ENCODE assay signal across 11 mouse cellular contexts in the genomic region with DNA sequence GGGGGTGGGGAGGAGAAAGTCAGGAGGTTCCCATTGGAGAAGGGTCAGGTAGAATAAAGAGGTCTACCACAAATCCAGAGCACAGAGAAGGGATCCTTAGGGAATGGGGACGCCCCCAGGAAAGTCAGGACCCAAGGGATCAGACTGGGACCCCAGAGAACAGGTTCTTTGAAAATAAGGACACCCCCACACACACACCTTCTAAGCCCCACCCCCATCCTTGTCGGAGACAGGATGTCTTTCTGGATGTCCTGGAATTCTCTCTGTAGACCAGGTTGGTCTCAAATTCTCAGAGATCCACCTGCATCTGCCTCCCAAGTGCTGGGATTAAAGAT. TPM values are rescaled to one million over a fixed set of nuclear protein-coding genes. Genes with fewer than 3 reads are reported as not detected.
DNase-seq lines count a peak whose midpoint lies in the region; ATAC-seq and TF ChIP-seq lines count a peak whose summit lies in the region.
"Had no signal": no experiment of that assay in that cellular context is flagged by ENCODE, and none has a peak within 500 bp of the region (broad histone marks: within the 10 kb centered on the region; RNA-seq: fewer than 3 reads in every experiment).

No protein-coding gene starts in this region.

- no peak for DNase-seq in heart, postnatal 0 days (ENCODE audit: low spot score)
- DNase-seq in heart, postnatal 4 days, result no peak
- no peak for DNase-seq in liver, postnatal 0 days
- DNase-seq in urinary bladder, postnatal 14 days (ENCODE audit: low spot score), result no peak
- DNase-seq in frontal cortex, postnatal 14 days (ENCODE audit: low spot score in 2 of 2), result no peak
- DNase-seq in gastrocnemius, postnatal 36 days, result no peak
- DNase-seq: lung, postnatal 4 days; spleen, adult 18-20 months had no signal

- peak overlapping the region; percentile 64; the same call in 1 of the 2 replicates for H3K9ac ChIP-seq in heart, postnatal 0 days (replicated peaks; ENCODE audit: low read depth, low read length)
- no peak overlapping the region for H3K9ac ChIP-seq in forebrain, embryonic 15.5 days (replicated peaks)
- peak overlapping the region; percentile 92 for H3K9ac ChIP-seq in liver, postnatal 0 days (replicated peaks)

- TF ChIP-seq POLR2A in bone marrow, adult 2 months (IDR thresholded peaks at IDR 0.05; ENCODE audit: borderline replicate concordance, control insufficient read depth, low read depth, low read length), result no peak

- intact Hi-C loops in gastrocnemius, postnatal 36 days (cut with DNase I), result no loop called here

- no peak for TF ChIP-seq EP300 in heart, postnatal 0 days (IDR thresholded peaks at IDR 0.05; ENCODE audit: low read depth)
- no peak for TF ChIP-seq EP300 in liver, postnatal 0 days (IDR thresholded peaks at IDR 0.05; ENCODE audit: low read depth)

- peak overlapping the region; percentile 92 for H3K27ac ChIP-seq in heart, postnatal 0 days (ENCODE audit: low read depth)
- peak overlapping the region; percentile 94 for H3K27ac ChIP-seq in bone marrow, adult 2 months (ENCODE audit: control insufficient read depth, insufficient read depth, low read depth, low read length, poor library complexity)
- H3K27ac ChIP-seq in forebrain, embryonic 15.5 days (replicated peaks), result no peak overlapping the region
- peak overlapping the region; percentile 95 for H3K27ac ChIP-seq in liver, postnatal 0 days (ENCODE audit: low read depth)

- peak overlapping the region; percentile 79 for H3K4me3 ChIP-seq in heart, postnatal 0 days (ENCODE audit: low read depth, low read length)
- H3K4me3 ChIP-seq in bone marrow, adult 2 months (replicated peaks; ENCODE audit: control insufficient read depth, low read depth, low read length), result peak overlapping the region; percentile 90
- peak overlapping the region; percentile 70 for H3K4me3 ChIP-seq in forebrain, embryonic 15.5 days
- peak overlapping the region; percentile 81 for H3K4me3 ChIP-seq in liver, postnatal 0 days (ENCODE audit: low read depth, low read length)

- H3K36me3 ChIP-seq in heart, postnatal 0 days (replicated peaks; ENCODE audit: control insufficient read depth, insufficient read depth, low read length), result peaks cover 15% of the 10 kb centered on the region
- H3K36me3 ChIP-seq in forebrain, embryonic 15.5 days, result peaks cover 9% of the 10 kb centered on the region
- H3K36me3 ChIP-seq in liver, postnatal 0 days (replicated peaks; ENCODE audit: insufficient read depth, low read length), result peaks cover 23% of the 10 kb centered on the region

- no peak for TF ChIP-seq CTCF in heart, postnatal 0 days (IDR thresholded peaks at IDR 0.05; ENCODE audit: low read depth)
- TF ChIP-seq CTCF in bone marrow, adult 2 months (IDR thresholded peaks at IDR 0.05; ENCODE audit: control insufficient read depth, insufficient read depth, low read length), result no peak
- TF ChIP-seq CTCF in liver, postnatal 0 days (IDR thresholded peaks at IDR 0.05; ENCODE audit: low read depth), result no peak

- H3K4me2 ChIP-seq in heart, postnatal 0 days (ENCODE audit: low read depth, low read length), result peak overlapping the region; percentile 97
- peak overlapping the region; percentile 74 for H3K4me2 ChIP-seq in forebrain, embryonic 15.5 days (replicated peaks)
- peak overlapping the region; percentile 84 for H3K4me2 ChIP-seq in liver, postnatal 0 days (ENCODE audit: low read depth, low read length)

- H3K27me3 ChIP-seq in heart, postnatal 0 days (ENCODE audit: control insufficient read depth, insufficient read depth, low read length), result no peaks in the 10 kb centered on the region
- no peaks in the 10 kb centered on the region for H3K27me3 ChIP-seq in forebrain, embryonic 15.5 days
- H3K27me3 ChIP-seq in liver, postnatal 0 days (ENCODE audit: insufficient read depth, low read length), result no peaks in the 10 kb centered on the region

- ATAC-seq in heart, postnatal 0 days (ENCODE audit: insufficient read depth, low read depth), result no peak
- ATAC-seq in forebrain, embryonic 15.5 days (replicated peaks), result no peak
- ATAC-seq in liver, postnatal 0 days, result no peak

- H3K4me1 ChIP-seq in heart, postnatal 0 days (ENCODE audit: control insufficient read depth, insufficient read depth), result peaks cover 27% of the 10 kb centered on the region
- peaks cover 6% of the 10 kb centered on the region; the same call in 1 of the 2 replicates for H3K4me1 ChIP-seq in bone marrow, adult 2 months (ENCODE audit: control insufficient read depth, insufficient read depth, low read length)
- H3K4me1 ChIP-seq in forebrain, embryonic 15.5 days, result peaks cover 42% of the 10 kb centered on the region
- peaks cover 28% of the 10 kb centered on the region for H3K4me1 ChIP-seq in liver, postnatal 0 days (ENCODE audit: insufficient read depth)

- H3K9me3 ChIP-seq in heart, postnatal 0 days (replicated peaks; ENCODE audit: control insufficient read depth, low read length), result no peaks in the 10 kb centered on the region
- H3K9me3 ChIP-seq in forebrain, embryonic 15.5 days, result no peaks in the 10 kb centered on the region
- no peaks in the 10 kb centered on the region for H3K9me3 ChIP-seq in liver, postnatal 0 days (ENCODE audit: low read length)

- 77% methylated on average over 2 of the region's 2 CpGs for WGBS in heart, postnatal 0 days
- WGBS in bone marrow, adult 2 months, result 60% methylated on average over 2 of the region's 2 CpGs
- WGBS in forebrain, embryonic 15.5 days, result 93% methylated on average over 2 of the region's 2 CpGs
- 69% methylated on average over 2 of the region's 2 CpGs for WGBS in liver, postnatal 0 days (ENCODE audit: insufficient replicate concordance)

RNA-seq across cellular contexts. Expression of a gene that starts 1.5 kb away (rescaled TPM):
- total RNA-seq in heart, postnatal 0 days (2014; rRNA removed; ENCODE audit: low replicate concordance), result 7.0 and 16.3 TPM in 2 replicates
- 5.9 and 9.1 TPM in 2 replicates for polyA plus RNA-seq in heart, postnatal 0 days (2015; fragmentation: Nextera tagmentation; extraction: Ambion mirVana)
- total RNA-seq in heart, postnatal 4 days (2021), result 10 to 100 TPM; 18.5 to 21.0 TPM
- polyA plus RNA-seq in bone marrow, adult 2 months (2011; ENCODE audit: insufficient read depth, insufficient read length, low replicate concordance, missing spikeins), result 50.1 and 105 TPM in 2 replicates
- 18.0 and 18.1 TPM in 2 replicates for polyA plus RNA-seq in forebrain, embryonic 15.5 days (2015; fragmentation: Nextera tagmentation; extraction: Ambion mirVana)
- 4.7 and 5.3 TPM in 2 replicates for polyA plus RNA-seq in liver, postnatal 0 days (2015; fragmentation: Nextera tagmentation; extraction: Ambion mirVana)
- 10 to 100 TPM in 1 of 2 experiments, 1 to 10 TPM in 1; 9.1 to 11.6 TPM for total RNA-seq in gastrocnemius, postnatal 36 days (2021)

RNA-seq across cellular contexts. Expression of a gene that starts 1.9 kb away (rescaled TPM):
- total RNA-seq in heart, postnatal 0 days (2014; rRNA removed; ENCODE audit: low replicate concordance), result 67.4 and 103 TPM in 2 replicates
- polyA plus RNA-seq in heart, postnatal 0 days (2015; fragmentation: Nextera tagmentation; extraction: Ambion mirVana), result 65.8 and 67.5 TPM in 2 replicates
- 10 to 100 TPM; 49.5 to 54.6 TPM for total RNA-seq in heart, postnatal 4 days (2021)
- 84.1 and 99.0 TPM in 2 replicates for polyA plus RNA-seq in bone marrow, adult 2 months (2011; ENCODE audit: insufficient read depth, insufficient read length, low replicate concordance, missing spikeins)
- polyA plus RNA-seq in forebrain, embryonic 15.5 days (2015; fragmentation: Nextera tagmentation; extraction: Ambion mirVana), result 91.3 and 97.9 TPM in 2 replicates
- polyA plus RNA-seq in liver, postnatal 0 days (2015; fragmentation: Nextera tagmentation; extraction: Ambion mirVana), result 74.3 and 76.6 TPM in 2 replicates
- 10 to 100 TPM in 1 of 2 experiments, 1 to 10 TPM in 1; 8.4 to 10.1 TPM for total RNA-seq in gastrocnemius, postnatal 36 days (2021)

RNA-seq across cellular contexts. Expression of a gene that starts 22.8 kb away (rescaled TPM):
- 0.46 and 0.57 TPM in 2 replicates for total RNA-seq in heart, postnatal 0 days (2014; rRNA removed; ENCODE audit: low replicate concordance)
- 0.15 TPM in 1 of 2 replicates, not detected in the other for polyA plus RNA-seq in heart, postnatal 0 days (2015; fragmentation: Nextera tagmentation; extraction: Ambion mirVana)
- not detected for total RNA-seq in heart, postnatal 4 days (2021)
- 1.8 TPM in 1 of 2 replicates, not detected in the other for polyA plus RNA-seq in bone marrow, adult 2 months (2011; ENCODE audit: insufficient read depth, insufficient read length, low replicate concordance, missing spikeins)
- 1.1 and 1.4 TPM in 2 replicates for polyA plus RNA-seq in forebrain, embryonic 15.5 days (2015; fragmentation: Nextera tagmentation; extraction: Ambion mirVana)
- polyA plus RNA-seq in liver, postnatal 0 days (2015; fragmentation: Nextera tagmentation; extraction: Ambion mirVana), result 0.32 and 0.54 TPM in 2 replicates
- not detected for total RNA-seq in gastrocnemius, postnatal 36 days (2021)
- total RNA-seq: hematopoietic stem cell, adult 5-6 weeks had no signal

RNA-seq across cellular contexts. Expression of a gene that starts 24.2 kb away (rescaled TPM):
- 41.2 and 67.4 TPM in 2 replicates for total RNA-seq in heart, postnatal 0 days (2014; rRNA removed; ENCODE audit: low replicate concordance)
- polyA plus RNA-seq in heart, postnatal 0 days (2015; fragmentation: Nextera tagmentation; extraction: Ambion mirVana), result 53.6 and 56.1 TPM in 2 replicates
- 10 to 100 TPM; 53.1 to 59.1 TPM for total RNA-seq in heart, postnatal 4 days (2021)
- 42.9 and 74.7 TPM in 2 replicates for polyA plus RNA-seq in bone marrow, adult 2 months (2011; ENCODE audit: insufficient read depth, insufficient read length, low replicate concordance, missing spikeins)
- polyA plus RNA-seq in forebrain, embryonic 15.5 days (2015; fragmentation: Nextera tagmentation; extraction: Ambion mirVana), result 53.1 and 55.0 TPM in 2 replicates
- 49.3 and 51.2 TPM in 2 replicates for polyA plus RNA-seq in liver, postnatal 0 days (2015; fragmentation: Nextera tagmentation; extraction: Ambion mirVana)
- 10 to 100 TPM; 62.0 to 65.7 TPM for total RNA-seq in gastrocnemius, postnatal 36 days (2021)

RNA-seq across cellular contexts. Expression of a gene that starts 31.2 kb away (rescaled TPM):
- total RNA-seq in heart, postnatal 0 days (2014; rRNA removed; ENCODE audit: low replicate concordance), result 44.0 and 84.8 TPM in 2 replicates
- 45.0 and 46.5 TPM in 2 replicates for polyA plus RNA-seq in heart, postnatal 0 days (2015; fragmentation: Nextera tagmentation; extraction: Ambion mirVana)
- total RNA-seq in heart, postnatal 4 days (2021), result 10 to 100 TPM; 63.4 to 65.0 TPM
- polyA plus RNA-seq in bone marrow, adult 2 months (2011; ENCODE audit: insufficient read depth, insufficient read length, low replicate concordance, missing spikeins), result 57.3 and 106 TPM in 2 replicates
- 77.4 and 77.8 TPM in 2 replicates for polyA plus RNA-seq in forebrain, embryonic 15.5 days (2015; fragmentation: Nextera tagmentation; extraction: Ambion mirVana)
- polyA plus RNA-seq in liver, postnatal 0 days (2015; fragmentation: Nextera tagmentation; extraction: Ambion mirVana), result 12.8 and 14.4 TPM in 2 replicates
- 100 to 1,000 TPM; 135 to 148 TPM for total RNA-seq in gastrocnemius, postnatal 36 days (2021)
